Mouse (Mus musculus) hindbrain, embryonic 15.5 days (tissue): ENCODE results near the gene Ceacam19. TPM values are rescaled to one million over a fixed set of nuclear protein-coding genes. Genes with fewer than 3 reads are reported as not detected.

Source experiments
- ATAC-seq: fragments of 200-750 bp; cut with Nextera tagmentation; 2 replicates; pipeline ENCODE4 v1.8.0; 2017; ENCODE audit warnings: low read depth, moderate number of reproducible peaks, moderate TSS enrichment; ENCODE audit not compliant: low FRiP score
- H3K27ac ChIP-seq: fragments of 300-500 bp; sonication (generic); replicated peaks from 2 replicates; pipeline ENCODE4 v1.5.1; 2015; ENCODE audit warnings: mild to moderate bottlenecking, inconsistent platforms
- H3K27me3 ChIP-seq: fragments of 300-500 bp; sonication (generic); 2 replicates; pipeline ENCODE4 v1.6.1; 2015; ENCODE audit warnings: control low read depth, inconsistent platforms
- H3K36me3 ChIP-seq: fragments of 300-500 bp; sonication (generic); 2 replicates; pipeline ENCODE4 v1.6.1; 2015; ENCODE audit warnings: control low read depth, inconsistent platforms
- H3K4me1 ChIP-seq: fragments of 300-500 bp; sonication (generic); replicated peaks from 2 replicates; pipeline ENCODE4 v1.6.1; 2015; ENCODE audit warnings: control low read depth, inconsistent platforms
- H3K4me2 ChIP-seq: fragments of 300-500 bp; sonication (generic); 2 replicates; pipeline ENCODE4 v1.6.1; 2015; ENCODE audit warnings: moderate library complexity, mild to moderate bottlenecking, inconsistent platforms
- H3K4me3 ChIP-seq: fragments of 300-500 bp; sonication (generic); 2 replicates; pipeline ENCODE4 v1.5.1; 2015; ENCODE audit warnings: mild to moderate bottlenecking, inconsistent platforms
- H3K9ac ChIP-seq: fragments of 300-500 bp; sonication (generic); 2 replicates; pipeline ENCODE4 v1.6.1; 2015; ENCODE audit warnings: inconsistent platforms
- H3K9me3 ChIP-seq: fragments of 300-500 bp; sonication (generic); 2 replicates; pipeline ENCODE4 v1.6.1; 2016; ENCODE audit warnings: control low read depth, inconsistent platforms
- WGBS: fragments of 180-500 bp; shearing (Covaris S2); methylation state at CpG from one replicate; pipeline ENCODE4 v1.1.7; 2015; 5-methylcytosine and 5-hydroxymethylcytosine counted together
- polyA plus RNA-seq: library from polyadenylated mRNA; unstranded; fragments of >200 nt; fragmentation: Nextera tagmentation; extraction: Ambion mirVana; gene quantifications from 2 replicates; pipeline ENCODE4 v1.2.1, GENCODE M21; 2015

The Ceacam19 gene
- polyA plus RNA-seq, 1 experiment from 2014 or later = not detected

DNA sequence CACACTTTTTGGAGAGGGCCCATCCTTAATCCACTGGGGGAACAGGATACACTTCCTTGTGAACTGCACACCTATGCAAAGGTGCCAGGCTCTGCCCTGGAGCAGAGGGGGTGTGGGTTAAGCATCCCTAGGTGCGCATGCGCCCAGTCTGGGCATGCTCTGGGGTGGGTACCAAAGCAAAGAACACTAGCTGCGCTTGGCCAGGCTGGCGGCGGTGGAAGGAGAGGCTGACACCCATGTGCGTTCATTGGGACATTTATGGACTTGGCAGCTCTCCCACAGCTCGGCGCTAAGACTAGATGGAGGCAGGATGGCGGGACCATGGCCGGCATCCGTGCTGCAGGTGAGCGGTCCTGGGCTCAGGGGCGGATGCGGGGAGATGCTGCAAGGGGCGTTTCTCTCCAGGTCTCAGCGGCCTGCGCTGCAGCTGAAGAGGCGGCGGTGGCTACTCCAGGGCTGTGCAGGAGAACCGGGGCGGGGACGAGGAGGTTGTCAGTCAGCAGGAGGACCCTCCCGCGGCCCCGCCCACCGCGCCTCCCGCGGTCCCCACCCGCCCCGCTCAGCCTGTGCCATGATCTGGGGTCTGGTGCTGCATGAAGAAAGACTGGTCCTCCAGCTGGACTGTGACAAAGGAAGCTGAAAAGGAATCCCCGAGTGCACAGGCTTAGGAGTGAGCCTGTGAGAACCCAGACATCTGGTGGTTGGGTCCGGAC is 35.8 kb downstream of the Ceacam19 start, which contains the start of gene Gm19345:
TSS of gene Gm19345 (plus strand) at position 146 of the 713 bp plus-strand sequence.
- Histone ChIP-seq H3K27me3 (no peaks in the 10 kb centered on the region), H3K9ac (peak within 1 kb of the TSS; percentile 58), H3K4me1 (no peaks in the 10 kb centered on the region), H3K4me2 (peak within 1 kb of the TSS; percentile 59), H3K27ac (peak within 1 kb of the TSS; percentile 75), H3K36me3 (no peaks in the 10 kb centered on the region), H3K4me3 (peak within 1 kb of the TSS; percentile 43), H3K9me3 (no peaks in the 10 kb centered on the region)
- WGBS = 4% methylated on average over 32 of the region's 33 CpGs
- ATAC-seq = peak; percentile 91

DNA sequence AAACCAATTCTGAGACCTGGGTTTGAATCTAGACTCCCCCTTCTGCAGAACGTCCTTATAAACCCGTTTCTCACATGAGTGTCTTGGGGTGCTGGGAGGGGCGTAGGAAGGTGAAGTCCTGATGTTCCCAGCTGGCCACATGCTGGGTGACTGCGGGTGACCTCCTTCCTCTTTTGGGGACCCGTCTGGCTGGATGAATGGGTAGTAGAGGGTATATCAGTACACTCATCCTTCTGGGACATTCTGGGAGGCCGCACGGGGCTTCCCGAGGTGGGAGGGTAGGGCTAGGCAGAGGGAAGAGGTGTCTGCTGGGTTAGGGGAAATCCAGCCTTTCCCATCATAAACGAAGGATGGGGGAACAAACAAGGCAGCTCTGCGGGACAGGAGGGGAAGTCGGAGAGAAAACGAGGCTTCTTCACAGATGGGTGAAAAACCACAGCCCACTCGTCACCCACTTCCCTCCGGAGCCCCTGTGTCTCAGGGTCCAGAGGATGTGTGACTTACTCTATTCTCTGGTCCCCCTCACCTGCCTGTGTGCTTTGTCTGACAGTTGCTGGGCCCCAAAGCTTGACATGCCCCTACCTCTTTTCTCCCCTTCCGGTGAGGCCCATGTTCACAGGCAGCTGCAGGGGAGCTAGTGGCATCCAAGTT is 43.1 kb downstream of the Ceacam19 start:
- 64% methylated on average over 15 of the region's 15 CpGs for WGBS
- ATAC-seq = no peak

DNA sequence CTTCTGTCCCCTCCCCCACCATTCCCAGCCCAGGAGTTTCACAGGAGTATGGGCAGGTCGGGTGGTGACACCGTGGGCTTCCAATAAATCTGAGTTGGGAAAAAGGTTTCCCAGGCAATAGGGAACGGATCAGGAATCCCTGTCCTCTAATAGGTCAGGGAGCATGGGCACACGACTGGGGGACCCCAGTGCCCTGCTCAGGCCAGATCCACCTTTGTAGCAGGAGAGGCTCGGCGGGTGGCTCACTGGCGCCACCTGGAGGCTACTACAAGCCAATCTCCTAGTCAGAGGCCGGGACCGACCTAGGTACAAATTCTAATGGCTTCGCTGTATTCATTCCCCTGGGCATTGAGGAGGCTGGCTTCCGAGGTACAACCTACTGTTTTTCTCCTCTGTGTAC is 44.2 kb downstream of the Ceacam19 start:
- 2% methylated on average over 11 of the region's 11 CpGs for WGBS

More for the DNA sequence above, 43.1 kb downstream of the Ceacam19 start:
- H3K4me3 ChIP-seq = no peak overlapping the region
- H3K9ac ChIP-seq = no peak overlapping the region
- H3K27me3 ChIP-seq = peaks cover 25% of the 10 kb centered on the region
- H3K4me2 ChIP-seq = no peak overlapping the region
- no peaks in the 10 kb centered on the region for H3K4me1 ChIP-seq
- H3K36me3 ChIP-seq = no peaks in the 10 kb centered on the region
- H3K27ac ChIP-seq = no peak overlapping the region
- no peaks in the 10 kb centered on the region for H3K9me3 ChIP-seq

DNA sequence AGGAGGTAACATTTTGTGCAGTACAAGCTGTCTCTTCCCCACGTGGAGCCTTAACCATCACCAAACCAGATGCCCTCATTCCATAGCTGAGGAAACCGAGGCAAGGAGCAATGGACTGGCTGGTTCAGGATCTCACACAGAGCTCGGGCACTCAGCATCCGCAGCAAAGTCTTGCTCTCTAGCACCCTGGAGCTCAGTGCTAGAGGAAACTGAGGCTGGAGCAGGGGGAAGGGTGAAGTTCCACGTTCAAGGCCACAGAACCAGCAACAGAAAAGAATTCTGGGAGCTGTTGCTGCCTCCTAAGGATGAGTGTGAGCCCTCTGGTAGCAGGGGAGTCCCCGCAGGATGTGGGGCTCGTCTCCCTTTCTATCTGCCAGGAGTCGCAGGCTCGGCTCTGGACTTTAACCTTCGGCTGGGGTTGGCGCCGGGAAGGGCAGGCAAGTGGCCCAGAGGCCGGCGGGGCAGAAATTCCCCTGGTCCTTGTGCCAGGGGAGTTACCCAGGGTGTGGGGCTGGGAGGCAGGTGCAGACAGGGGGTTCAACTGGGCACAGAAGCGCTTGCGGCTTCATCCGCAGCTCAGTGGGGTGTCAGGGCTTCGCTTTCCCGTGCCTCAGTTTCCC is 44.8 kb downstream of the Ceacam19 start:
- no peaks in the 10 kb centered on the region for H3K4me1 ChIP-seq
- no peak for ATAC-seq
- no peak overlapping the region for H3K4me3 ChIP-seq
- H3K36me3 ChIP-seq = no peaks in the 10 kb centered on the region
- WGBS = 25% methylated on average over 18 of the region's 19 CpGs
- no peaks in the 10 kb centered on the region for H3K9me3 ChIP-seq
- no peak overlapping the region for H3K27ac ChIP-seq
- H3K4me2 ChIP-seq = no peak overlapping the region
- H3K9ac ChIP-seq = no peak overlapping the region
- H3K27me3 ChIP-seq = peaks cover 25% of the 10 kb centered on the region

More for the DNA sequence above, 44.2 kb downstream of the Ceacam19 start:
- Histone ChIP-seq H3K9me3 (no peaks in the 10 kb centered on the region), H3K27me3 (peaks cover 25% of the 10 kb centered on the region), H3K4me3 (no peak overlapping the region), H3K4me2 (no peak overlapping the region), H3K36me3 (no peaks in the 10 kb centered on the region), H3K27ac (no peak overlapping the region), H3K4me1 (no peaks in the 10 kb centered on the region), H3K9ac (no peak overlapping the region)
- ATAC-seq = peak; percentile 62; the same call in 1 of the 2 replicates

DNA sequence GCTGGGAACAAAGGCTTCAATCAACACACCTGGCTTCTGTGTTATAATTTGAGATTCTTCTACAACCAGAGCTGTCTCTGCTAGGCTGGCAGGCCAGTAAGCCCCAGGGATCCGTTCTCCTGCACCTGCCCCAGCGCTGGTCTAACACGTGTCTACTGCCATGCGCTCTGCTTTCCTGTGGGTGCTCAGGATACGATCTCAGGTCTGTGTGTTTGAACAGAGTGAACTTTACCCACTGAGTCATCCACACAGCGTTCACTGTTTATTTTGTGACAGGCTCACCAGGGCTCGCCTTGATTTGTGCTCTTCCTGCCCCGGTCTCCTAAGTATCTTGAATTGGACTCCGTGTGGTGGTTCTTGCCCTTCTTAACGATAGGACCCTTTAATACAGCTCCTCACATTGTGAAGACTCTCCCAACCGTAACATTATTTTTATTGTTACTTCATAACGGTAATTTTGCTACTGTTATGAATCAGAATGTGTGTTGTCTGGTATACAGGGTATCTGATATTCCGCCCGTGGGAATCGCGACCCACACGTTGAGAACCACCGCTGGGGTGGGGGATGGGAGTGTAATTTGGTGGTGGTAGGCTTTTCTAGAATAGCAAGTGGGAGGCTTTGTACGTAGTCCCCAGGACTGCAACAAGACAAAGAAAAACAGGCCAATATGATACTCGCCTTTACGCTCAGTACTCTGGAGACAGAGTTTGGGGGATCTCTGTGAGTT is 45.9 kb downstream of the Ceacam19 start:
- no peak for ATAC-seq
- no peaks in the 10 kb centered on the region for H3K9me3 ChIP-seq
- H3K4me2 ChIP-seq = no peak overlapping the region
- H3K27me3 ChIP-seq = peaks cover 25% of the 10 kb centered on the region
- 78% methylated on average over 21 of the region's 21 CpGs for WGBS
- no peak overlapping the region for H3K27ac ChIP-seq
- no peak overlapping the region for H3K9ac ChIP-seq
- no peaks in the 10 kb centered on the region for H3K4me1 ChIP-seq
- no peak overlapping the region for H3K4me3 ChIP-seq
- H3K36me3 ChIP-seq = no peaks in the 10 kb centered on the region

DNA sequence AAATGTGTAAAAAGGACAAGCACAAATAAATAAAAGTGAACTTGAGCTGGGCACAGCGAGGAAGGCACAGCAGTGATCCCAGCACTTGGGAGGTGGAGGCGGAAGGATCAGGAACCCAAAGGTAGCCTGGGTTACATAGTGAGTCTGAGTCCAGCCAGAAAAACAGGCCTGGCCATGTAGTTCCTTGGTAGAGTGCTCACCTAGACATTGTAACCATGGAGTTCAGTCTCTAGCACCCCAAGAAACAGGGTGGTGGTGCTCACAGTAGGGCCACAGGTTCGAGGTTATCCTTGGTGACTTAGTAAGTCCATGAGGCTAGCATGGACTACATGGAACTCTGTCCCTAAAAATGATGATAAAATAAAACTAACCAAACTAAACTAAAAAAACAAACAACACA is 46.8 kb downstream of the Ceacam19 start:
- Histone ChIP-seq H3K9ac (no peak overlapping the region), H3K9me3 (no peaks in the 10 kb centered on the region), H3K36me3 (no peaks in the 10 kb centered on the region), H3K4me2 (no peak overlapping the region), H3K4me1 (no peaks in the 10 kb centered on the region), H3K27me3 (peaks cover 21% of the 10 kb centered on the region), H3K27ac (no peak overlapping the region), H3K4me3 (no peak overlapping the region)
- 78% methylated on average over 3 of the region's 3 CpGs for WGBS
- no peak for ATAC-seq

DNA sequence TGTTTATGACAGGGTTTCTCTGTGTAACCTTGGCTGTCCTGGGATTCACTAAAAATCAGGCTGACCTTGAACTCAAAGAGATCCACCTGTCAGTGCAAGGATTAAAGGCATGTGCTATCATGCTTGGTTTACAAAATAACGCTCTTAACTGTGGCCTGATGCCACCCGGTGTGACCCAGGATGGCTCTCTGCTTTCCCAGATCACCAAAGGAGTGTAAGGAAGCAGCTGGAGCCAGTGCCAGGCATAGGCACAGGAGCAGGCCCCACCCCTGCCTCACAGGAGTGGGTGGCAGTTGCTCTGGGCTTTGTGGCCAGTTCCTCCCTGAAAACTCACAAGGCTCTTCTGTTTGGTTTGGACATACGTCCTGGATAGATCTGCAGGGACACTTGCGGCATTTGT is 47.4 kb downstream of the Ceacam19 start:
- Histone ChIP-seq H3K4me3 (no peak overlapping the region), H3K9me3 (no peaks in the 10 kb centered on the region), H3K9ac (no peak overlapping the region), H3K4me1 (no peaks in the 10 kb centered on the region), H3K27ac (no peak overlapping the region), H3K4me2 (no peak overlapping the region), H3K27me3 (peaks cover 21% of the 10 kb centered on the region), H3K36me3 (no peaks in the 10 kb centered on the region)
- no peak for ATAC-seq
- WGBS = 83% methylated on average over 4 of the region's 4 CpGs

DNA sequence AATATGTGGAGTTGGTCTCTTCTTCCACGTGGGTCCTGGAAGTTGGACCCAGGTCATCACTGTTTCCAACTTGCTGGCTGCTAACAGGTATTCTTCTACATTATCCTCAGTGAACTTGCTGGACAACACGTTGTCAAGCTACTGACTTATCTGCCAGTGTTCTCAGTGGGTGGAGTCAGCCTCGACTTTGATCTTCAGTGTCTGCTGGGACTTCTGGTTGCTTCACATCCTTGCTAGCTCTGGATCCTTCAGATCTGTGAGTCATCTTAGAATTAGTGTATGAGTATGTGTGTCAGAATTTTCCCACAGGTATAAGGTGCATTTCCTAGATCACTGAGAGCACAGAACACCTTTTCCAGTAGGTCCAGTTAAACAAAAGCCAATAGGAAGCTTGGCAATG is 50.9 kb downstream of the Ceacam19 start:
- no peak overlapping the region for H3K4me2 ChIP-seq
- WGBS = 74% methylated on average over 3 of the region's 3 CpGs
- ATAC-seq = no peak

DNA sequence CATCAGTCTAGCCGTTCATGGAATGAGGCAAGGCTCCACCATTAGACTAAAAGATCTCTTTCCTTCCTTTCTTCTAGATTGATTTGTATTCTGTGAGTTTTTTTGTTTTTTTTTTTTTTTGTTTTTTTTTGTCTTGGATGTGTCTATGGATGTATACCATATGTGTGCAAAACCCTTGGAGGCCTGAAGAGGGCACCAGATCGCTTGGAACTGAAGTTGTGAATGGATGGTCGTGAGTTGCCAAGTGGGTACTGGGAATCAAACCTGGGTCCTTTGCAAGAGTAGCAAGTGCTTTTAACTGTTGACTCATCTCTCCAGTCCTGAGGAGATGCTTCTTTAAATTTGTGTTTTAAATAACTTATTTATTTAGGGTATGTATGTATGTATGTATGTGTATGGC is 53.7 kb downstream of the Ceacam19 start:
- WGBS = 60% methylated on average over 3 of the region's 3 CpGs
- H3K4me2 ChIP-seq = no peak overlapping the region
- H3K9ac ChIP-seq = no peak overlapping the region
- H3K4me1 ChIP-seq = no peaks in the 10 kb centered on the region
- H3K36me3 ChIP-seq = no peaks in the 10 kb centered on the region
- H3K9me3 ChIP-seq = no peaks in the 10 kb centered on the region
- H3K27me3 ChIP-seq = no peaks in the 10 kb centered on the region
- H3K4me3 ChIP-seq = no peak overlapping the region
- H3K27ac ChIP-seq = no peak overlapping the region
- no peak for ATAC-seq

More for the DNA sequence above, 50.9 kb downstream of the Ceacam19 start:
- H3K9me3 ChIP-seq = no peaks in the 10 kb centered on the region
- no peaks in the 10 kb centered on the region for H3K27me3 ChIP-seq
- H3K4me3 ChIP-seq = no peak overlapping the region
- no peak overlapping the region for H3K27ac ChIP-seq
- no peaks in the 10 kb centered on the region for H3K4me1 ChIP-seq
- no peak overlapping the region for H3K9ac ChIP-seq
- no peaks in the 10 kb centered on the region for H3K36me3 ChIP-seq

DNA sequence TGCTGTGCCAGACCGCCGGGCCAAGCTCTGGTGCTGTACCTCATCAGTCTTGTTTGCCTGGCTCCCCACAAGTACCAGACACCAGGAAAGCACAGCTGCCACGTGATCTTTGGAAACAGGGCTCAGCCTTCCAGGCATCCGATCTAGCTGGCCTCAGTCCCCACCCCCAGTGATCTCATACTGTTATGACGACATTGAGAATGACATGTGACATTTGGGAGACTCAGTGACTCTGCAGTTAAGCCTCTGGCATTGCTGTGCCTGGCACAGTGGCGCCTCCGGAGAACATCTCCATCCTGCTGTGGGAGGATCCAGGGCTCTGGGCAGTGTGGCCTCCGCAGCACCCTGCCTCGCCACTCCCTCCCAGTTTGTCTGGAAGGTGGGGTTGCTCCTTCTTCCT is 55.9 kb downstream of the Ceacam19 start:
- WGBS = 63% methylated on average over 9 of the region's 9 CpGs
- Histone ChIP-seq H3K4me1 (no peaks in the 10 kb centered on the region), H3K9me3 (no peaks in the 10 kb centered on the region), H3K4me2 (no peak overlapping the region), H3K27me3 (no peaks in the 10 kb centered on the region), H3K27ac (no peak overlapping the region), H3K4me3 (no peak overlapping the region), H3K36me3 (no peaks in the 10 kb centered on the region), H3K9ac (no peak overlapping the region)
- no peak for ATAC-seq

DNA sequence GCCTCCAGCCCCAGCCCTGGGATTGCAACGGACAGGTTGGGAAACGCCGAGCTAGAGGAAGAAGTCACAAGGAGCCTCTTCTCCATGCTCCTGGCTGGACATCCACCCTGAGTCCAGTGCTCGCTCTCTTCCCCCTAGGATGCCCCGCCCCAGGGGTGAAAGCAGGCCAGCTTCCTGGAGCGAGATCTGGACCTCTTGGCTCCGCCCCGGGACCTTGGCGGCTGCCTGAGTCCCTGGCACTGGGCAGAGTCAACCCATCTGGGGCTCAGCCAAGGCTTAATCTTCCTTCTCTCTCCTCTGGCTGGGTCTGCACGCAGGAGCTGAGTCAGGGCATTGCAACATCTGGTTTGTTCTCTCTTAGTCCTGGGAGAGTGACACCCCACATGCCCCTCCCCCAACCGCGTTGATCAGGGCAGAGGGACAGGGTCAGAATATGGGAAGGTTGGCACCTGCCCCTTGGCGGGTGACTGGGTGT is 57.0 kb downstream of the Ceacam19 start:
- ATAC-seq = 0 out of 2 replicates have a peak, but pooled peaks have one; percentile 30
- WGBS = 32% methylated on average over 13 of the region's 13 CpGs
- H3K36me3 ChIP-seq = no peaks in the 10 kb centered on the region
- H3K4me1 ChIP-seq = no peaks in the 10 kb centered on the region
- H3K4me2 ChIP-seq = no peak overlapping the region
- H3K27me3 ChIP-seq = no peaks in the 10 kb centered on the region
- H3K9ac ChIP-seq = no peak overlapping the region
- H3K4me3 ChIP-seq = no peak overlapping the region
- no peaks in the 10 kb centered on the region for H3K9me3 ChIP-seq
- H3K27ac ChIP-seq = no peak overlapping the region
